Mouse (Mus musculus) brain, embryonic 14.5 days (tissue): ENCODE data around the gene Aurka.

ENCODE experiments used
- CTCF ChIP-seq: fragments of 200-500 bp; IDR thresholded peaks from 2 replicates; pipeline ENCODE4 v1.5.1; 2012; ENCODE audit warnings: inconsistent platforms, mild to moderate bottlenecking, moderate library complexity, borderline replicate concordance; ENCODE audit not compliant: insufficient read depth, insufficient read length; ENCODE audit errors: extremely low read depth
- POLR2A ChIP-seq: fragments of 200-500 bp; IDR thresholded peaks from 2 replicates; pipeline ENCODE4 v1.6.1; 2012; ENCODE audit warnings: mild to moderate bottlenecking, inconsistent platforms, borderline replicate concordance; ENCODE audit not compliant: poor library complexity, insufficient read depth, insufficient read length, severe bottlenecking; ENCODE audit errors: extremely low read depth

GRCm38 (mm10) chr2:172407499-172407898, 37.2 kb upstream of the Aurka start:
- no peak for TF ChIP-seq CTCF
- TF ChIP-seq POLR2A: no peak
